9 mouse cellular contexts compared by ENCODE assay signal in the genomic region with DNA sequence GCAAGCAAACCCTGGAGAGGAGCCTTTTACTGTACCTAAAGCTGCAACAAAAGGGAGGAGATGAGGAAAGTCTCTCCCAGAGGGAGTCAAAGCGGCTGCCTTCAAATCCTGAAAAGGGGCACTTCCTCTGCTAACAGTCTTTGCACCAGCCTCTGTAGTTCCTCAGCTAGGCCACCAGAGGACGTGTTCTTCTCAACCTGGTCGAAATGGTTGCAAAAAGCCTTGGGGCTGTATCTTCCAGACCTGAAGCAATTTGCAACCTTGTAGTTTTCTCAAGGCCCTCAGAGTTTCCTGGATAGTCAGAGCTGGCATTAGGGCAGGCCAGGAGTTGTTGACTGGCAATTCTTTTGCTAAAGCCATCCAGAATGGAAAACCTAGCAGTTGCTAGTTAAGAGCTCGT. TPM values are rescaled to one million over a fixed set of nuclear protein-coding genes. Genes with fewer than 3 reads are reported as not detected.
DNase-seq lines count a peak whose midpoint lies in the region; ATAC-seq and TF ChIP-seq lines count a peak whose summit lies in the region.
"Had no signal": no experiment of that assay in that cellular context is flagged by ENCODE, and none has a peak within 500 bp of the region (broad histone marks: within the 10 kb centered on the region; RNA-seq: fewer than 3 reads in every experiment).

No protein-coding gene starts in this region.

- POLR2A ChIA-PET in Patski (lab: Charles Lee): interaction anchor here (0.6 to 1.4 kb wide), 2 partner anchors 10 to 17 kb away, joined by 3 to 4 read pairs; no protein-coding TSS in a partner anchor

- no peak overlapping the region for H3K4me3 ChIP-seq in heart, embryonic 12.5 days
- H3K4me3 ChIP-seq: stomach, embryonic 15.5 days had no signal

- no peak for ATAC-seq in heart, embryonic 12.5 days (ENCODE audit: insufficient number of reproducible peaks, low FRiP score)
- ATAC-seq in Patski: no peak
- no peak for ATAC-seq in megakaryocyte-erythroid progenitor cell, adult 5-6 weeks (replicated peaks; ENCODE audit: low FRiP score, low TSS enrichment, poor library complexity, severe bottlenecking)

- H3K36me3 ChIP-seq in heart, embryonic 12.5 days: peaks cover 17% of the 10 kb centered on the region

- no peak overlapping the region for H3K27ac ChIP-seq in heart, embryonic 12.5 days (ENCODE audit: poor library complexity, severe bottlenecking)
- H3K27ac ChIP-seq: stomach, embryonic 15.5 days had no signal

- CTCF ChIA-PET in Patski (lab: Charles Lee): interaction anchor here (1.2 to 2.2 kb wide), 7 partner anchors 10 to 172 kb away, joined by 3 to 7 read pairs (median 5); no protein-coding TSS in a partner anchor

- no peaks in the 10 kb centered on the region for H3K9me3 ChIP-seq in heart, embryonic 12.5 days (replicated peaks)
- H3K9me3 ChIP-seq: stomach, embryonic 15.5 days had no signal

- in situ Hi-C loops in Patski (cut with MboI; ENCODE audit: low pct_unique_long_range_greater_than_20kb): loop anchor here (5.0 kb wide), 1 partner anchor 155 kb away; the partner anchor contains the start of gene Ube2i

- no peak overlapping the region for H3K4me2 ChIP-seq in heart, embryonic 12.5 days
- H3K4me2 ChIP-seq: stomach, embryonic 15.5 days had no signal

- H3K9ac ChIP-seq in heart, embryonic 12.5 days: no peak overlapping the region
- H3K9ac ChIP-seq: stomach, embryonic 15.5 days had no signal

- peak; percentile 29 for DNase-seq in heart, postnatal 4 days
- DNase-seq in A20 (ENCODE audit: low read depth, low spot score) (peak; percentile 67), Patski (ENCODE audit: low read depth, low spot score) (no peak)
- peak; percentile 47 for DNase-seq in lung, postnatal 10 days
- no peak for DNase-seq in right cerebral cortex, postnatal 25 days
- DNase-seq in heart, adult 8-10 months (ENCODE audit: low spot score): no peak

- H3K4me1 ChIP-seq in heart, embryonic 12.5 days (replicated peaks): peaks cover 15% of the 10 kb centered on the region

- WGBS in heart, embryonic 12.5 days: 30% methylated on average over 4 of the region's 4 CpGs

- H3K27me3 ChIP-seq in heart, embryonic 12.5 days (replicated peaks): 0 out of 2 replicates have a peak, but pooled peaks cover 7% of the 10 kb centered on the region
- peaks cover 5% of the 10 kb centered on the region for H3K27me3 ChIP-seq in Patski

- peak; percentile 88 for TF ChIP-seq CTCF in Patski (IDR thresholded peaks at IDR 0.05)

RNA-seq across cellular contexts. Expression of gene Telo2, which starts 1.5 kb away (rescaled TPM):
- 10 to 100 TPM; 16.4 to 17.5 TPM for total RNA-seq in heart, postnatal 4 days (2021)
- polyA plus RNA-seq in heart, embryonic 12.5 days (2016; fragmentation: Nextera tagmentation; extraction: Ambion mirVana): 23.5 and 30.7 TPM in 2 replicates
- 26.7 TPM for polyA plus RNA-seq in Patski (2021)
- total RNA-seq in megakaryocyte-erythroid progenitor cell, adult 5-6 weeks (2014; fragmentation: Nextera tagmentation): 53.3 and 77.5 TPM in 2 replicates
- 38.5 and 38.9 TPM in 2 replicates for total RNA-seq in megakaryocyte-erythroid progenitor cell, adult 5-6 weeks (2017)
- total RNA-seq in heart, adult 8-10 months (2022): 10 to 100 TPM; 10.8 to 15.7 (median 13.5) TPM

RNA-seq across cellular contexts. Expression of gene Ptx4, which starts 3.3 kb away (rescaled TPM):
- 1 to 10 TPM; 1.4 TPM for total RNA-seq in heart, postnatal 4 days (2021)
- 0.27 TPM in 1 of 2 replicates, not detected in the other for polyA plus RNA-seq in heart, embryonic 12.5 days (2016; fragmentation: Nextera tagmentation; extraction: Ambion mirVana)
- polyA plus RNA-seq in Patski (2021): 0.05 TPM
- total RNA-seq in megakaryocyte-erythroid progenitor cell, adult 5-6 weeks (2014; fragmentation: Nextera tagmentation): not detected in 2 replicates
- total RNA-seq in megakaryocyte-erythroid progenitor cell, adult 5-6 weeks (2017): 2.4 TPM in 1 of 2 replicates, not detected in the other
- total RNA-seq in heart, adult 8-10 months (2022): 1 to 10 TPM; 3.4 to 7.7 (median 4.5) TPM

RNA-seq across cellular contexts. Expression of gene Clcn7, which starts 15.9 kb away (rescaled TPM):
- total RNA-seq in heart, postnatal 4 days (2021): 10 to 100 TPM; 25.2 to 25.6 TPM
- 19.5 and 21.1 TPM in 2 replicates for polyA plus RNA-seq in heart, embryonic 12.5 days (2016; fragmentation: Nextera tagmentation; extraction: Ambion mirVana)
- 47.5 TPM for polyA plus RNA-seq in Patski (2021)
- total RNA-seq in megakaryocyte-erythroid progenitor cell, adult 5-6 weeks (2014; fragmentation: Nextera tagmentation): 17.6 and 18.7 TPM in 2 replicates
- 5.9 and 10.9 TPM in 2 replicates for total RNA-seq in megakaryocyte-erythroid progenitor cell, adult 5-6 weeks (2017)
- total RNA-seq in heart, adult 8-10 months (2022): 10 to 100 TPM; 25.7 to 28.2 (median 27.1) TPM

RNA-seq across cellular contexts. Expression of gene Tmem204, which starts 33.9 kb away (rescaled TPM):
- 10 to 100 TPM; 25.2 to 27.4 TPM for total RNA-seq in heart, postnatal 4 days (2021)
- polyA plus RNA-seq in heart, embryonic 12.5 days (2016; fragmentation: Nextera tagmentation; extraction: Ambion mirVana): 16.3 and 20.4 TPM in 2 replicates
- 0.14 TPM for polyA plus RNA-seq in Patski (2021)
- total RNA-seq in megakaryocyte-erythroid progenitor cell, adult 5-6 weeks (2014; fragmentation: Nextera tagmentation): not detected in 2 replicates
- total RNA-seq in megakaryocyte-erythroid progenitor cell, adult 5-6 weeks (2017): not detected in 2 replicates
- 10 to 100 TPM; 29.7 to 45.6 (median 39.3) TPM for total RNA-seq in heart, adult 8-10 months (2022)

RNA-seq across cellular contexts. Expression of gene Ccdc154, which starts 45.0 kb away (rescaled TPM):
- not detected for total RNA-seq in heart, postnatal 4 days (2021)
- polyA plus RNA-seq in heart, embryonic 12.5 days (2016; fragmentation: Nextera tagmentation; extraction: Ambion mirVana): not detected in 2 replicates
- 0.32 TPM for polyA plus RNA-seq in Patski (2021)
- total RNA-seq in megakaryocyte-erythroid progenitor cell, adult 5-6 weeks (2014; fragmentation: Nextera tagmentation): 0.33 TPM in 1 of 2 replicates, not detected in the other
- not detected in 2 replicates for total RNA-seq in megakaryocyte-erythroid progenitor cell, adult 5-6 weeks (2017)
- total RNA-seq in heart, adult 8-10 months (2022): not detected

Comparison
In these comparisons a context has a peak if more than half of its experiments do, and no peak if none do; other contexts are left out.
1. DNase-seq: peak in heart, postnatal 4 days (single experiment), A20 (single experiment) and lung, postnatal 10 days (single experiment); none in Patski (single experiment), right cerebral cortex, postnatal 25 days (single experiment) and heart, adult 8-10 months (single experiment).